Mouse (Mus musculus) heart, adult 2 months (tissue): ENCODE data around the gene Yaf2.

ENCODE experiments used
- CTCF ChIP-seq: fragments of 200-600 bp; IDR thresholded peaks from 2 replicates; pipeline ENCODE4 v1.8.1; 2022; ENCODE audit warnings: antibody characterized with exemption, mild to moderate bottlenecking, moderate library complexity
- EP300 ChIP-seq: fragments of 200-500 bp; IDR thresholded peaks from 2 replicates; pipeline ENCODE4 v1.6.1; 2011; ENCODE audit warnings: low read depth, low read length, control low read depth; ENCODE audit not compliant: insufficient read depth

DNA sequence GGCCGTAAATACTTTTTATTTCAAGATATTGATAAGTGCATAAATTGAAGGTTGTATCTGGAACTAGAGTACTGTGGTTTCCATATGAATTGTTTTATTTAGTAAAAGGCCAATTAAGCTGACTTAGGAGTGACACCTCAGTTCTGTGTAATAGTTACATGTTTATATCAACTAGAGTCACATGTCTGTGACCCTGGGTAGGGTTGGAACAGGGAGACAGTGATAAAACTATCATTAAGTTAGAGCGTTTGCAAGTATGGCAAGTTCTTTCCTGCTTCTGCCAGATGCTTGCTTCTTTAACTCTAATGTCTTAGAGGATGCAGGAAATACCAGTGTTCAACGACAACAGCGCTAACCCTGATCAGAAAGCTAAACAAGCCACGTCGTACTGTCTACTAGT is 52.4 kb downstream of the Yaf2 start:
- TF ChIP-seq CTCF (no peak), EP300 (no peak)
